Comparison of ENCODE assay signal across 30 mouse cellular contexts in genomic region chrX:164133531-164133930, GRCm38 (mm10). TPM values are rescaled to one million over a fixed set of nuclear protein-coding genes. Genes with fewer than 3 reads are reported as not detected.
DNase-seq lines count a peak whose midpoint lies in the region; ATAC-seq and TF ChIP-seq lines count a peak whose summit lies in the region.
"Had no signal": no experiment of that assay in that cellular context is flagged by ENCODE, and none has a peak within 500 bp of the region (broad histone marks: within the 10 kb centered on the region; RNA-seq: fewer than 3 reads in every experiment).

No protein-coding gene starts in this region.

- no peak overlapping the region for H3K27ac ChIP-seq in heart, embryonic 12.5 days (ENCODE audit: poor library complexity, severe bottlenecking)
- no peak overlapping the region for H3K27ac ChIP-seq in lung, postnatal 0 days (ENCODE audit: low read length)
- no peak overlapping the region for H3K27ac ChIP-seq in liver, postnatal 0 days (ENCODE audit: low read depth)
- H3K27ac ChIP-seq: embryonic facial prominence, embryonic 10.5 days; embryonic facial prominence, embryonic 15.5 days; forebrain, embryonic 13.5 days; hindbrain, embryonic 14.5 days; limb, embryonic 12.5 days; liver, embryonic 15.5 days; stomach, embryonic 15.5 days had no signal

- ATAC-seq in heart, embryonic 12.5 days (ENCODE audit: insufficient number of reproducible peaks, low FRiP score) = no peak
- no peak for ATAC-seq in lung, postnatal 0 days
- no peak for ATAC-seq in liver, postnatal 0 days
- ATAC-seq: forebrain, embryonic 13.5 days; intestine, postnatal 0 days; midbrain, embryonic 16.5 days; Patski had no signal

- TF ChIP-seq EP300 in lung, postnatal 0 days (IDR thresholded peaks at IDR 0.05) = no peak
- TF ChIP-seq EP300 in liver, postnatal 0 days (IDR thresholded peaks at IDR 0.05; ENCODE audit: low read depth) = no peak

- H3K9me3 ChIP-seq in heart, embryonic 12.5 days (replicated peaks) = no peaks in the 10 kb centered on the region
- H3K9me3 ChIP-seq in lung, postnatal 0 days (ENCODE audit: low read length) = no peaks in the 10 kb centered on the region
- H3K9me3 ChIP-seq in liver, postnatal 0 days (ENCODE audit: low read length) = no peaks in the 10 kb centered on the region
- H3K9me3 ChIP-seq: embryonic facial prominence, embryonic 10.5 days; embryonic facial prominence, embryonic 15.5 days; forebrain, embryonic 13.5 days; limb, embryonic 12.5 days; liver, embryonic 15.5 days; stomach, embryonic 15.5 days had no signal

- H3K4me1 ChIP-seq in heart, embryonic 12.5 days (replicated peaks) = no peaks in the 10 kb centered on the region
- no peaks in the 10 kb centered on the region for H3K4me1 ChIP-seq in lung, postnatal 0 days (ENCODE audit: insufficient read depth, low read depth, low read length)
- no peaks in the 10 kb centered on the region for H3K4me1 ChIP-seq in liver, postnatal 0 days (ENCODE audit: insufficient read depth)
- H3K4me1 ChIP-seq: embryonic facial prominence, embryonic 10.5 days; embryonic facial prominence, embryonic 15.5 days; forebrain, embryonic 13.5 days; limb, embryonic 12.5 days; liver, embryonic 15.5 days; stomach, embryonic 15.5 days had no signal

- peak; percentile 49 for DNase-seq in heart, adult 11 months
- DNase-seq in lung, postnatal 0 days (ENCODE audit: low spot score) = peak; percentile 27
- DNase-seq in lung, postnatal 25 days (ENCODE audit: low spot score) = no peak
- peak; percentile 74 for DNase-seq in Muller cell, postnatal 12 days (ENCODE audit: inconsistent ontology term)
- DNase-seq in adipocyte (ENCODE audit: low spot score) = peak; percentile 62
- no peak for DNase-seq in liver, postnatal 0 days
- DNase-seq: cerebellum, adult 2 months; cerebellum, postnatal 25 days; gastrocnemius, postnatal 10 days; kidney, postnatal 14 days; layer of hippocampus, adult 9-11 months; right cerebral cortex, postnatal 25 days had no signal

- no peak overlapping the region for H3K9ac ChIP-seq in heart, embryonic 12.5 days
- H3K9ac ChIP-seq in lung, postnatal 0 days (replicated peaks; ENCODE audit: low read depth) = no peak overlapping the region
- H3K9ac ChIP-seq in liver, postnatal 0 days (replicated peaks) = no peak overlapping the region
- H3K9ac ChIP-seq: embryonic facial prominence, embryonic 15.5 days; forebrain, embryonic 13.5 days; hindbrain, embryonic 14.5 days; limb, embryonic 12.5 days; liver, embryonic 15.5 days; stomach, embryonic 15.5 days had no signal

- no peaks in the 10 kb centered on the region for H3K27me3 ChIP-seq in heart, embryonic 12.5 days (replicated peaks)
- no peaks in the 10 kb centered on the region for H3K27me3 ChIP-seq in lung, postnatal 0 days (replicated peaks; ENCODE audit: insufficient read depth, low read length)
- H3K27me3 ChIP-seq in liver, postnatal 0 days (ENCODE audit: insufficient read depth, low read length) = no peaks in the 10 kb centered on the region
- H3K27me3 ChIP-seq: CH12.LX; forebrain, embryonic 13.5 days; stomach, embryonic 15.5 days had no signal

- no peak overlapping the region for H3K4me3 ChIP-seq in heart, embryonic 12.5 days
- H3K4me3 ChIP-seq in lung, postnatal 0 days (ENCODE audit: low read depth, low read length) = no peak overlapping the region
- H3K4me3 ChIP-seq in liver, postnatal 0 days (ENCODE audit: low read depth, low read length) = no peak overlapping the region
- H3K4me3 ChIP-seq: embryonic facial prominence, embryonic 10.5 days; embryonic facial prominence, embryonic 15.5 days; forebrain, embryonic 13.5 days; limb, embryonic 12.5 days; liver, embryonic 15.5 days; stomach, embryonic 15.5 days had no signal

- WGBS in heart, embryonic 12.5 days = 73% methylated on average over 3 of the region's 3 CpGs
- WGBS in lung, postnatal 0 days = 72% methylated on average over 3 of the region's 3 CpGs
- WGBS in liver, postnatal 0 days (ENCODE audit: insufficient replicate concordance) = 87% methylated on average over 3 of the region's 3 CpGs

- H3K36me3 ChIP-seq in heart, embryonic 12.5 days = no peaks in the 10 kb centered on the region
- H3K36me3 ChIP-seq in lung, postnatal 0 days (ENCODE audit: insufficient read depth, low read length) = no peaks in the 10 kb centered on the region
- H3K36me3 ChIP-seq in liver, postnatal 0 days (replicated peaks; ENCODE audit: insufficient read depth, low read length) = no peaks in the 10 kb centered on the region
- H3K36me3 ChIP-seq: embryonic facial prominence, embryonic 10.5 days; embryonic facial prominence, embryonic 15.5 days; limb, embryonic 12.5 days; liver, embryonic 15.5 days; stomach, embryonic 15.5 days had no signal

- no peak for TF ChIP-seq CTCF in lung, postnatal 0 days (IDR thresholded peaks at IDR 0.05)
- no peak for TF ChIP-seq CTCF in liver, postnatal 0 days (IDR thresholded peaks at IDR 0.05; ENCODE audit: low read depth)

- no peak overlapping the region for H3K4me2 ChIP-seq in heart, embryonic 12.5 days
- H3K4me2 ChIP-seq in lung, postnatal 0 days (replicated peaks; ENCODE audit: low read depth, low read length) = no peak overlapping the region
- no peak overlapping the region for H3K4me2 ChIP-seq in liver, postnatal 0 days (ENCODE audit: low read depth, low read length)
- H3K4me2 ChIP-seq: embryonic facial prominence, embryonic 15.5 days; forebrain, embryonic 13.5 days; hindbrain, embryonic 14.5 days; limb, embryonic 12.5 days; liver, embryonic 15.5 days; midbrain, embryonic 11.5 days; stomach, embryonic 15.5 days had no signal

RNA-seq across cellular contexts. Expression of gene Ace2, which starts 5.6 kb away (rescaled TPM):
- 0.17 and 0.18 TPM in 2 replicates for polyA plus RNA-seq in heart, embryonic 12.5 days (2016; fragmentation: Nextera tagmentation; extraction: Ambion mirVana)
- 7.6 and 11.9 TPM in 2 replicates for polyA plus RNA-seq in lung, postnatal 0 days (2015; fragmentation: Nextera tagmentation; extraction: Ambion mirVana)
- 0.20 and 0.23 TPM in 2 replicates for polyA plus RNA-seq in liver, postnatal 0 days (2015; fragmentation: Nextera tagmentation; extraction: Ambion mirVana)
- polyA plus RNA-seq: heart, embryonic 14.5 days; limb, embryonic 12.5 days had no signal

RNA-seq across cellular contexts. Expression of gene Cltrn, which starts 44.9 kb away (rescaled TPM):
- not detected in 2 replicates for polyA plus RNA-seq in heart, embryonic 12.5 days (2016; fragmentation: Nextera tagmentation; extraction: Ambion mirVana)
- polyA plus RNA-seq in lung, postnatal 0 days (2015; fragmentation: Nextera tagmentation; extraction: Ambion mirVana) = not detected in 2 replicates
- polyA plus RNA-seq in liver, postnatal 0 days (2015; fragmentation: Nextera tagmentation; extraction: Ambion mirVana) = 5.3 and 6.2 TPM in 2 replicates
- polyA plus RNA-seq: C2C12; embryonic facial prominence, embryonic 15.5 days; gonadal fat pad, adult 2 months; heart, embryonic 14.5 days; limb, embryonic 12.5 days; liver, adult 2 months; midbrain, embryonic 11.5 days; neural tube, embryonic 11.5 days; Patski had no signal

RNA-seq across cellular contexts. Expression of gene Siah1b, which starts 57.2 kb away (rescaled TPM):
- polyA plus RNA-seq in heart, embryonic 12.5 days (2016; fragmentation: Nextera tagmentation; extraction: Ambion mirVana) = 24.2 and 26.2 TPM in 2 replicates
- polyA plus RNA-seq in lung, postnatal 0 days (2015; fragmentation: Nextera tagmentation; extraction: Ambion mirVana) = 7.9 and 9.6 TPM in 2 replicates
- polyA plus RNA-seq in liver, postnatal 0 days (2015; fragmentation: Nextera tagmentation; extraction: Ambion mirVana) = 6.8 and 7.9 TPM in 2 replicates

Comparison
In these comparisons a context has a peak if more than half of its experiments do, and no peak if none do; other contexts are left out.
1. DNase-seq: peak in heart, adult 11 months (single experiment), lung, postnatal 0 days (single experiment), Muller cell, postnatal 12 days (single experiment) and adipocyte (single experiment); none in lung, postnatal 25 days (single experiment) and liver, postnatal 0 days (single experiment).